Mouse (Mus musculus) NIH3T3 (cell line): Measurements from ENCODE around the gene Trappc10.
A peak's percentile ranks its signal among the peaks of the same experiment; 100 is the strongest.

Experiments
- DNase-seq: peaks from one replicate; pipeline ENCODE4 v3.0.0-alpha.2; 2012; ENCODE audit warnings: low read depth

Gene Trappc10

GRCm38 (mm10) chr10:78211311-78211710 is 33.1 kb downstream of the Trappc10 start:
- peak; percentile 7 for DNase-seq

GRCm38 (mm10) chr10:78201182-78201581 is 43.3 kb downstream of the Trappc10 start:
- DNase-seq: no peak

DNA sequence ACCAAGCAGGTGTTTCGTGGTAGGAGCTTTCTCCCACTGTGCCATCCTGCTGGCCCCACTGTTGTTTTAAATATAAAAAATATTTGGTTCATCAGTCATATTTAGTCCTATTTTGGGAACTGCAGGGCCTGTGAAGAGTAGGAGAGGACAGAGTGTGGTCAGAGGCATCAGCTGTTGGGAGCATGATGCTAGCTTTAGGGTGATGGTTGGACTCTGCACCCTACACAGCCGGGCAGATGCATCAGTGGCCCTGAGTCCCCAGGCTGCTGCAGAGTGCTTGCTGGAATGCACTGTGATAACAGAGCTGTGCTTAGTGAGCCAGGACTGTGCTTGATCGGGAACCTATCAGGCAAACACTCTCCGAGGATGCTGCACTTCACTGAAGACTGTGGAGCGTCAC is 51.5 kb downstream of the Trappc10 start:
- DNase-seq: no peak

DNA sequence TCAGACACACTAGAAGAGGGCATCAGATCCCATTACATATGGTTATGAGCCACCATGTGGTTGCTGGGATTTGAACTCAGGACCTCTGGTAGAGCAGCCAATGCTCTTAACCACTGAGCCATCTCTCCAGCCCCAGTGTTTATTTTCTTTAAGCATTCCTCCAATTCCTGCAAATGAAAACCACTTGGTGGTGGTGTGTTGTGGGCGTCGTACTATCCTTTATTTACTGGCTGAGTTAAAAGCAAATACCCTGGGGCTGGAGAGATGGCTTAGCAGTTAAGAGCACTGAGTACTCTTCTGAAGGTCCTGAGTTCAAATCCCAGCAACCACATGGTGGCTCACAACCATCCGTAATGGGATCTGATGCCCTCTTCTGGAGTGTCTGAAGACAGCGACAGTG is 58.4 kb downstream of the Trappc10 start:
- DNase-seq: peak; percentile 67

DNA sequence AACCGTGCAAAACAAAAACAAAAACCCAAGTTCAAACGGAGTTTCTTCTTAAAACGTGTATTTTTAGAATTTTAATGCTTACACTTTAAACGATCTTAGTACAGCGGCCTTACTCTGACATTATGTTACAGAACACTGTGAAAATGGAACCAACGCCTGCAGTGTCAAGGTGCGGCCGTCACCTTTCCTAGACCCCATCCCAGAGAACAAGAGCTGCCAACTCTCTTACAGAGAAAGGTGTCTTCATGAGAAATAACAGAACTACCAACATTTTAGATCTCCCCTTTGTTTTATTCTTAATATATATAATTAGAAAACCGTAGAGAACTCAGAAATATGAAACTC is 59.1 kb downstream of the Trappc10 start:
- DNase-seq: no peak

DNA sequence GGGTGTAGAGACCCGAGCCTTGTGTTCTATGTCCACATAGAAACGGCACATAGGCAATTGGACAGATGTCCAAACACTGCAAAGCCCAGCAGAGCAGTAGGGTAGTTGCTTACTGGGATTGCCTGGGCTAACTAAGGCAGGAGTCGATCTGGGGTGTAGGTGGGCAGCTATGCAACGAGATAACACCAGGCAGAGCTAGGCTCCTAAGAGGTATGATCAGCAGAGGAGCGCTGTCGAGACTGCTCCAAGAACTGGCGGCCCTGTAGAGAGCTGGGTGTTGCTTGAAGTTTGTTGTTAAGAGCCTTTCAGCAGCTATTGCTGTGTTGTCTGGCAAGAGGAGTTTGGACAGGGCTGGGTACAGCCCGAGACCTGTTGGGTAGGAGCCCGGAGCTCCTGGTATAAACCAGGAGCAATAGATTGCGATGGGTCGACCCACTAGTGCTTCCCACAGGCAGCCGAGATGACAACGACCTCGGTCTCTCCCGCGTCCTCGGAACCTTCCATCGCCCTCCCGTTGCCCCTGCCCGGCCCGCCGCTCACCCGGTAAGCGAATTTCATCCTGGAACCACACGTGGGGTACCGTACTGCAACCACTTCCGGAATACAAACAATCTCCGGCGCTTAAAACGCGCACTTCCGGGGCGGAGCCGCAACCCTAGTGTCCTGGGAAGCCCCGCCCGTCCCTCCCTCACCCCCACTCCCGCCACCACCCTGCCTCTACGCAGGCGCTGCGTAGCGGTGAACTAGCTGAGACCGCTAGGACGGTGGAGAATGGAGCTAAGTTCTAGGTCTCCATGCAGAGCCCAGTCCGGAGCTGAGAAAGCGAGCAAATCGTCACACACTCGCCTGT is 59.7 kb downstream of the Trappc10 start, which contains the start of gene Pwp2:
Pwp2 (minus strand) TSS at position 619 of the 850 bp plus-strand sequence.
- peak; percentile 98 for DNase-seq

GRCm38 (mm10) chr10:78183577-78183976 is 60.9 kb downstream of the Trappc10 start:
- DNase-seq: no peak

- DNase-seq: no peak
These were observed 62.1 kb downstream of the Trappc10 start for GRCm38 (mm10) chr10:78182321-78182720.

- DNase-seq: no peak
These were observed 70.0 kb downstream of the Trappc10 start for GRCm38 (mm10) chr10:78174474-78174873.

DNA sequence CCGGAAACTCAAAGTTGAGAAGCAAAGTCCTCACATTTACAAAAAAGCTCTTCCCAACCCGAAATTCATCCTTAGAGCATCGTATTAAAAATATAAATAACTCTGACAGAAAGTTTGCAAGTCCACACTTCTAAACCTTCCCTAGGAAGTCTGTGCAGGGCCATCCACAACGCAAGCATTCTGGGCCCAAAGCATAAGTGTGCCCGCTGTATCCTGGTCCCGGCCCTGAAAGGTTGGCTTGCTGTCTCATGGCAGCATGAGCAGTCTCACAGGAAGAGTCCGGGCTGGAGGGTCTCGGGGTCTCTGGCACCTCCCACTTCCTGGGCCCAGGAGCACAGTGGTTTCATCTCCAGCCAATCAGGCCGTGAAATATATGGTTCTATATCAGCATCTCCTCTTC is 72.9 kb downstream of the Trappc10 start:
- no peak for DNase-seq

DNA sequence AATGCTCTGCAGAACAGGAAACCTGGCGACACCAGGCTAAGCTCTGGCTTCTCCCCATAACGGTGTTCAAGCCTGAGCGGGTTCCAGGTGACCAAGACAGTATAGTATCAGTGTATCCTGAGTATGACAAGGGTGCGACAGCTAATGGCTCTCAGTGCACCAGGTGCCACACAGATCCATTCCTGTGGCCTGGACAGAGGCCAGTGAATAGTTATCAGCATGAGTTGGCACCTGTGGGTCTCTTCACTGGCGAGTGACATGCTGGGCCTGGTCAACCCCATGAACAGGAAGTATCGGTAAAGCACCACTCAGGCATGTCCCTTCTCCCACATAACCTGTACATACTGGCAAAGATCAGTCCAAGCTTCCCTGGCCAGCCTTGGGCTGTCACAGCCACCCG is 73.4 kb downstream of the Trappc10 start:
- no peak for DNase-seq

DNA sequence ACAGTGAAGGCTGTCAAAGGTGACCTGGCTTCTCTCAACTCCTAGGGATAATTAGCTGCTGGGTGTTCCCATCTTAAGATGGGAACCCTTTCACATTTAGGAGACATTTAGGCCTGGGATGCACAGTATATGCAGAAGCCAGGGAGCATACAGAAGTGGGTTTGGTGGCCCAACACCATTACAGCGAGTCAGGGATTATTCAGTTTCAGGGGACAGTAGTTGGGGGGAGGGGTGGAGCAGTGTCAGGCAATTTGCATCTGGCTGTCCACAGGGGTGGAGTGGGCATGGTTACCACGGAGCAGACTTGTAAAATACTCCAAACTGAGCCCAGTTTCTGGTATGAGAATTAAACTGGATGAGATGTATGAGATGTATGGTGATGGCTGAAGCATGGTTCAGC is 74.0 kb downstream of the Trappc10 start:
- DNase-seq: no peak

GRCm38 (mm10) chr10:78169281-78170042 is 75.0 kb downstream of the Trappc10 start, which contains the start of gene D10Jhu81e:
TSS of gene D10Jhu81e (minus strand) at chr10:78169782.
- DNase-seq: peak; percentile 99

GRCm38 (mm10) chr10:78168792-78169191 is 75.6 kb downstream of the Trappc10 start:
- no peak for DNase-seq

- DNase-seq: no peak
These were observed 76.7 kb downstream of the Trappc10 start for GRCm38 (mm10) chr10:78167775-78168174.

- no peak for DNase-seq
These were observed 77.1 kb downstream of the Trappc10 start for GRCm38 (mm10) chr10:78167333-78167732.

- no peak for DNase-seq
These were observed 79.0 kb downstream of the Trappc10 start for GRCm38 (mm10) chr10:78165256-78166005.

DNA sequence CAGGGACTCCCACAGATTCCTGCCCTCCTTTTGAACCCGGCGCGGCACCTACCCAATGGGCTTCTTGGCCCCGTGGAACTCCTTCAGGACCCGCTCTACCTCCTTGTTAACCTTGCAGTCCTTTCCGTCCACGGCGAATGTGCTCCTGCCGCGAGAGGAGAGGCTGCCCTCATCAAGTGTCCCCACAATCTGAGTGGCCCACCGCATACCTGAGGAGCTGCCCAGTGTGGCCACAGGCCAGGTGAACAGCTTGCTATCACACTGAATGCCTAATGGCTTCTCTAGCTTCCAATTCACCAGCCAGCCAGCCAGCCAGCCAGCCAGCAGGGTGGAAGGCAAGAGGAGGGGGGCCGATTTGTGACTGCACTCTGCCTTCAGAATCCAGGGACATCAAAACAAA is 79.7 kb downstream of the Trappc10 start:
- DNase-seq: no peak

DNA sequence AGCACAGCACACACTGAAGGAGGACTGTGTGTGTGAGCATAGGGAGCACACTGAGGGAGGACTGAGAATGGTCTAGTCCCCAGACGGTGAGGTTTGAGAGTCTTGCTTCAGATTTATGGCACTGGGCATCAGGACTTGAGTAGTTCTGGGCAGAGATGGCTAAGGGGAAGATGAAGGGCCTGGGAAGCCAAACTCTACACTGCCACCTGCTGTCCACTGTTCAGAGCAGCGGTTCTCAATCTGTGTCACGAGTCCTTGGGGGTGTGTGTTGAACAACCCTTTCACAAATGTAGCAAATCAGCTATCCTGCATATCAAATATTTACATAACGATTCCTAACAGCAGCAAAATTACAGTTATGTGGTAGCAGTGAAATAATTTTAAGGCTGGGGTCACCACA is 80.5 kb downstream of the Trappc10 start:
- peak; percentile 90 for DNase-seq

DNA sequence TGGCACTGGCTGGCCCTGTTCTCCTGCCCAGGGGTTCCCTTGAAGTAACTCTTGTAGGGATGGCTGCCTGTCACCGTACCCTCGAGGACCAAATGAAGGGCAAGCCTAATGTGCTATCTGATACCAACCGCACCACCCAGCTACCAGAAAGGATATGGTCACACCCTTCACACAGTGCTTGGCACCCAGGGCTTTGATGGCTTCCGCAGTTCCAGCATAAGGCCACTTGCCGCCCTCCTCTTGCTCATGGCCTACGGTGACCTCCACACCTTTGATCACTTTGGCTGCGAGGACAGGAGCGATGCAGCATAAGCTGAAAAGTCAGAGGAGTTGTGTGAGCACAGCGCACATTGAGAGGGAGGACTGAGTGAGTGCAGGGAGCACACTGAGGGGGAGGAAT is 81.2 kb downstream of the Trappc10 start:
- DNase-seq: no peak

- DNase-seq: no peak
These were observed 81.8 kb downstream of the Trappc10 start for GRCm38 (mm10) chr10:78162646-78163045.

GRCm38 (mm10) chr10:78161096-78161495 is 83.3 kb downstream of the Trappc10 start:
- no peak for DNase-seq
